Mouse (Mus musculus) bone marrow macrophage, adult 2 months (primary cell): Measurements from ENCODE around the gene Parva. TPM values are rescaled to one million over a fixed set of nuclear protein-coding genes. Genes with fewer than 3 reads are reported as not detected.

ENCODE experiments used
- H3K27ac ChIP-seq: 2 replicates; pipeline ENCODE4 v1.5.1; 2012; ENCODE audit warnings: low read depth, low read length; ENCODE audit not compliant: insufficient read depth
- H3K4me1 ChIP-seq: 2 replicates; pipeline ENCODE4 v1.6.1; 2012; ENCODE audit warnings: low read length; ENCODE audit not compliant: control insufficient read depth, insufficient read depth
- H3K4me3 ChIP-seq: 2 replicates; pipeline ENCODE4 v1.5.1; 2012; ENCODE audit warnings: mild to moderate bottlenecking, low read length, moderate library complexity; ENCODE audit not compliant: insufficient read depth
- CTCF ChIP-seq: IDR thresholded peaks from 2 replicates; pipeline ENCODE4 v1.5.1; 2012; ENCODE audit warnings: low read depth, mild to moderate bottlenecking, low read length, moderate library complexity
- POLR2A ChIP-seq: IDR thresholded peaks from 2 replicates; pipeline ENCODE4 v1.6.1; 2012; ENCODE audit warnings: mild to moderate bottlenecking, low read depth, low read length, borderline replicate concordance
- polyA plus RNA-seq: library from polyadenylated mRNA; stranded (reverse); fragments of >200 nt; gene quantifications from 2 replicates; pipeline ENCODE4 v1.2.4, GENCODE M21; 2012; ENCODE audit not compliant: missing spikeins, insufficient read depth, insufficient read length

Parva gene
- 0.71 and 0.91 TPM in 2 replicates for polyA plus RNA-seq

- Histone ChIP-seq H3K4me3 (no peak within 1 kb of the TSS; the same call in 1 of the 2 replicates), H3K4me1 (no peaks in the 10 kb centered on the region), H3K27ac (no peak within 1 kb of the TSS)
- no peak for TF ChIP-seq CTCF
- no peak for TF ChIP-seq POLR2A
These were observed at the start of gene Parva for GRCm38 (mm10) chr7:112427357-112428157. Gene Parva, plus strand, starts transcription at chr7:112427505.

GRCm38 (mm10) chr7:112378056-112378455 is 49.2 kb upstream of the Parva start:
- no peak overlapping the region for H3K27ac ChIP-seq
- TF ChIP-seq CTCF, result no peak
- TF ChIP-seq POLR2A, result no peak

GRCm38 (mm10) chr7:112378476-112378875 is 48.8 kb upstream of the Parva start:
- no peak for TF ChIP-seq CTCF
- TF ChIP-seq POLR2A, result no peak
- H3K4me3 ChIP-seq, result no peak overlapping the region
- no peak overlapping the region for H3K27ac ChIP-seq
- H3K4me1 ChIP-seq, result no peaks in the 10 kb centered on the region

More at GRCm38 (mm10) chr7:112378056-112378455, 49.2 kb upstream of the Parva start:
- H3K4me3 ChIP-seq, result no peak overlapping the region
- H3K4me1 ChIP-seq, result no peaks in the 10 kb centered on the region

- TF ChIP-seq POLR2A (no peak), CTCF (no peak)
- H3K4me1 ChIP-seq, result no peaks in the 10 kb centered on the region
- H3K27ac ChIP-seq, result no peak overlapping the region
- H3K4me3 ChIP-seq, result no peak overlapping the region
These were observed 40.8 kb upstream of the Parva start for GRCm38 (mm10) chr7:112386521-112386920.

- no peak for TF ChIP-seq CTCF
- TF ChIP-seq POLR2A, result no peak
- H3K27ac ChIP-seq, result no peak overlapping the region
- H3K4me3 ChIP-seq, result no peak overlapping the region
- no peaks in the 10 kb centered on the region for H3K4me1 ChIP-seq
These were observed 39.4 kb upstream of the Parva start for GRCm38 (mm10) chr7:112387876-112388275.

- TF ChIP-seq POLR2A (no peak), CTCF (no peak)
- no peak overlapping the region for H3K4me3 ChIP-seq
- no peaks in the 10 kb centered on the region for H3K4me1 ChIP-seq
- H3K27ac ChIP-seq, result no peak overlapping the region
These were observed 38.9 kb upstream of the Parva start for GRCm38 (mm10) chr7:112388363-112388875.

- TF ChIP-seq CTCF, result no peak
- TF ChIP-seq POLR2A, result no peak
- no peak overlapping the region for H3K4me3 ChIP-seq
- no peak overlapping the region for H3K27ac ChIP-seq
These were observed 37.6 kb upstream of the Parva start for GRCm38 (mm10) chr7:112389611-112390251.

GRCm38 (mm10) chr7:112390252-112390936 is 36.9 kb upstream of the Parva start:
- Histone ChIP-seq H3K4me1 (no peaks in the 10 kb centered on the region), H3K4me3 (no peak overlapping the region), H3K27ac (no peak overlapping the region)
- no peak for TF ChIP-seq POLR2A
- TF ChIP-seq CTCF, result no peak

More at GRCm38 (mm10) chr7:112389611-112390251, 37.6 kb upstream of the Parva start:
- no peaks in the 10 kb centered on the region for H3K4me1 ChIP-seq

- no peak for TF ChIP-seq CTCF
- no peak for TF ChIP-seq POLR2A
- no peaks in the 10 kb centered on the region for H3K4me1 ChIP-seq
- H3K27ac ChIP-seq, result no peak overlapping the region
- no peak overlapping the region for H3K4me3 ChIP-seq
These were observed 36.2 kb upstream of the Parva start for GRCm38 (mm10) chr7:112390937-112391605.
